Mouse (Mus musculus) natural killer cell, adult 2 months (primary cell): Measurements from ENCODE around the gene 5730596B20Rik.
A peak's percentile ranks its signal among the peaks of the same experiment; 100 is the strongest.

Experiments used
- DNase-seq, 2 experiments: peaks; one replicate each; pipeline ENCODE4 v3.0.0; 2022; ENCODE audit warnings: low spot score in 2 of 2

5730596B20Rik gene

GRCm38 (mm10) chr6:52197271-52197670, 20.0 kb downstream of the 5730596B20Rik start:
- DNase-seq = no peak

- DNase-seq = no peak
These were observed 22.9 kb downstream of the 5730596B20Rik start for GRCm38 (mm10) chr6:52200073-52200750.

- DNase-seq = no peak
These were observed 23.5 kb downstream of the 5730596B20Rik start for GRCm38 (mm10) chr6:52200751-52201250.

- no peak for DNase-seq
These were observed 24.0 kb downstream of the 5730596B20Rik start for GRCm38 (mm10) chr6:52201269-52201668.

GRCm38 (mm10) chr6:52202362-52203120, 25.2 kb downstream of the 5730596B20Rik start:
- DNase-seq = no peak

- DNase-seq = no peak
These were observed 25.7 kb downstream of the 5730596B20Rik start for GRCm38 (mm10) chr6:52203121-52203370.

- no peak for DNase-seq
These were observed 26.2 kb downstream of the 5730596B20Rik start for GRCm38 (mm10) chr6:52203371-52204049.

GRCm38 (mm10) chr6:52204050-52204752, 26.9 kb downstream of the 5730596B20Rik start, which contains the start of gene Hoxa5:
Gene Hoxa5, minus strand, starts transcription at chr6:52204587.
- DNase-seq = no peak

GRCm38 (mm10) chr6:52205221-52205620, 27.9 kb downstream of the 5730596B20Rik start:
- DNase-seq = no peak

GRCm38 (mm10) chr6:52205638-52206621, 28.6 kb downstream of the 5730596B20Rik start:
- DNase-seq = no peak

- no peak for DNase-seq
These were observed 29.8 kb downstream of the 5730596B20Rik start for GRCm38 (mm10) chr6:52206882-52207683.

- DNase-seq = no peak
These were observed 30.3 kb downstream of the 5730596B20Rik start for GRCm38 (mm10) chr6:52207684-52207976.

- DNase-seq = no peak
These were observed 31.0 kb downstream of the 5730596B20Rik start, which contains the start of gene Hoxa6 for GRCm38 (mm10) chr6:52208072-52208867. Gene Hoxa6, minus strand, starts transcription at chr6:52208722.

- DNase-seq = no peak
These were observed 31.8 kb downstream of the 5730596B20Rik start for GRCm38 (mm10) chr6:52208868-52209684.

GRCm38 (mm10) chr6:52209685-52210046, 32.4 kb downstream of the 5730596B20Rik start:
- DNase-seq = no peak

GRCm38 (mm10) chr6:52211170-52211935, 34.1 kb downstream of the 5730596B20Rik start:
- DNase-seq = peak; percentile 55 to 65

GRCm38 (mm10) chr6:52211961-52212360, 34.7 kb downstream of the 5730596B20Rik start:
- DNase-seq = no peak
